24 mouse cellular contexts compared by ENCODE assay signal in the genomic region with DNA sequence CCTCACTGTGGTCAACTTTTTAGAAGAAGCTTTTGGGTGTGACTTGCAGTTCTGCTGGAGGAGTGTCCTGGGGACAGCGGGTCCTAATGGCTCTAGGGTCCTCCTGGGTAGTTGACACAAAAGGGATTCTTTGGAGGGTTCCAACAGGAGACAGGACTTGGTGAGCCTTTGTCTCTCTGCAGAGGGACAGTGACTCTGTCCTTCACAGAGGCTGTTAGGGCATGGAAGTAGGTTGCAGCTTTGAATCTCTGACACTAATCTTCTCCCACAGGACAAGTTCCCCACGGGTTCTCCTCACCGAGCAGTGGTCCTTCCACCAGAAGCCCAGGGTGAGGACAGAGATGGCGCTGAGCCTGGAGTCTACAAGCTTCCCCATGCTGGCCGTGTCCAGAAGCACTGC. TPM values are rescaled to one million over a fixed set of nuclear protein-coding genes. Genes with fewer than 3 reads are reported as not detected.
DNase-seq lines count a peak whose midpoint lies in the region; TF ChIP-seq lines count a peak whose summit lies in the region.
"Had no signal": no experiment of that assay in that cellular context is flagged by ENCODE, and none has a peak within 500 bp of the region (broad histone marks: within the 10 kb centered on the region; RNA-seq: fewer than 3 reads in every experiment).

Uts2r (plus strand) TSS at position 301 of the 400 bp plus-strand sequence.

- no peaks in the 10 kb centered on the region for H3K36me3 ChIP-seq in E14TG2a.4 (ENCODE audit: insufficient read depth, low read length)
- H3K36me3 ChIP-seq in limb, embryonic 10.5 days, result no peaks in the 10 kb centered on the region
- H3K36me3 ChIP-seq: embryonic facial prominence, embryonic 13.5 days; embryonic facial prominence, embryonic 15.5 days; forebrain, embryonic 10.5 days; forebrain, embryonic 12.5 days had no signal

- peaks cover 75% of the 10 kb centered on the region for H3K27me3 ChIP-seq in E14TG2a.4 (ENCODE audit: insufficient read depth, low read length)
- H3K27me3 ChIP-seq in limb, embryonic 10.5 days (ENCODE audit: low read depth, poor library complexity, severe bottlenecking), result peaks cover 39% of the 10 kb centered on the region
- H3K27me3 ChIP-seq: CH12.LX had no signal

- H3K27ac ChIP-seq in gastrocnemius, adult 2 months, result peak within 1 kb of the TSS; percentile 88
- 0 out of 2 replicates have a peak within 1 kb of the TSS, but pooled peaks have one; percentile 26 for H3K27ac ChIP-seq in limb, embryonic 10.5 days
- H3K27ac ChIP-seq: embryonic facial prominence, embryonic 13.5 days; embryonic facial prominence, embryonic 15.5 days; forebrain, embryonic 12.5 days had no signal

- peaks cover under 1% of the 10 kb centered on the region; the same call in 1 of the 2 replicates for H3K9me3 ChIP-seq in E14TG2a.4 (ENCODE audit: low read length)
- no peaks in the 10 kb centered on the region for H3K9me3 ChIP-seq in limb, embryonic 10.5 days (replicated peaks)
- H3K9me3 ChIP-seq: embryonic facial prominence, embryonic 13.5 days; embryonic facial prominence, embryonic 15.5 days; forebrain, embryonic 10.5 days; forebrain, embryonic 12.5 days had no signal

- no peak for DNase-seq in gastrocnemius, adult 2 months
- DNase-seq in gastrocnemius, adult 18-20 months (ENCODE audit: low spot score), result no peak
- no peak for DNase-seq in limb, embryonic 10.5 days (ENCODE audit: low spot score)
- no peak for DNase-seq in right cerebral cortex, postnatal 14 days
- DNase-seq: adrenal gland, adult 8-10 months; adrenal gland, postnatal 14 days; adrenal gland, postnatal 36 days; B cell, adult 2 months; cerebellum, adult 11-12 months; cerebellum, adult 9-10 months had no signal

- H3K4me3 ChIP-seq in gastrocnemius, adult 2 months, result peak within 1 kb of the TSS; percentile 48
- peak within 1 kb of the TSS; percentile 54 for H3K4me3 ChIP-seq in E14TG2a.4 (replicated peaks; ENCODE audit: low read length)
- H3K4me3 ChIP-seq in limb, embryonic 10.5 days, result no peak within 1 kb of the TSS
- H3K4me3 ChIP-seq: embryonic facial prominence, embryonic 13.5 days; embryonic facial prominence, embryonic 15.5 days; erythroblast, embryonic 14.5 days; forebrain, embryonic 10.5 days; forebrain, embryonic 12.5 days had no signal

- peaks cover 34% of the 10 kb centered on the region for H3K4me1 ChIP-seq in E14TG2a.4 (replicated peaks; ENCODE audit: low read depth, low read length)
- H3K4me1 ChIP-seq in limb, embryonic 10.5 days, result peaks cover 25% of the 10 kb centered on the region

- intact Hi-C loops in gastrocnemius, adult 2 months (cut with DNase I), result no loop called here

- 92% methylated on average over 5 of the region's 5 CpGs for WGBS in limb, embryonic 10.5 days

- no peak for TF ChIP-seq CTCF in gastrocnemius, adult 2 months (IDR thresholded peaks at IDR 0.05)
- TF ChIP-seq CTCF in E14TG2a.4 (conservative IDR thresholded peaks at IDR 0.05; ENCODE audit: low read length), result no peak

RNA-seq across cellular contexts. Expression of gene Uts2r, which starts in this region (rescaled TPM):
- total RNA-seq in gastrocnemius, adult 2 months (2021), result 1 to 10 TPM; 1.4 to 3.1 TPM
- 1 to 10 TPM in 1 of 2 experiments, under 1 TPM in 1; 0.62 to 1.0 TPM for total RNA-seq in gastrocnemius, adult 18-20 months (2021)
- polyA plus RNA-seq in limb, embryonic 10.5 days (2016; fragmentation: Nextera tagmentation; extraction: Ambion mirVana), result 0.11 TPM in 1 of 2 replicates, not detected in the other
- total RNA-seq: adrenal gland, adult 18-20 months; adrenal gland, adult 8-10 months; adrenal gland, postnatal 14 days; adrenal gland, postnatal 36 days; CH12.LX; MEL had no signal
- polyA plus RNA-seq: activated CD4-positive, CD25-positive, alpha-beta regulatory T cell, adult 4 months; CD4-positive, CD25-positive, alpha-beta regulatory T cell, adult 4 months; embryonic facial prominence, embryonic 11.5 days; embryonic facial prominence, embryonic 13.5 days; forebrain, embryonic 10.5 days; forebrain, embryonic 12.5 days; forebrain, embryonic 14.5 days; Patski had no signal
